Mouse (Mus musculus): ENCODE results near the gene Slc34a3. TPM values are rescaled to one million over a fixed set of nuclear protein-coding genes. Genes with fewer than 3 reads are reported as not detected.

Slc34a3 gene
- polyA plus RNA-seq, 1 experiment from 2014 or later: not detected

DNA sequence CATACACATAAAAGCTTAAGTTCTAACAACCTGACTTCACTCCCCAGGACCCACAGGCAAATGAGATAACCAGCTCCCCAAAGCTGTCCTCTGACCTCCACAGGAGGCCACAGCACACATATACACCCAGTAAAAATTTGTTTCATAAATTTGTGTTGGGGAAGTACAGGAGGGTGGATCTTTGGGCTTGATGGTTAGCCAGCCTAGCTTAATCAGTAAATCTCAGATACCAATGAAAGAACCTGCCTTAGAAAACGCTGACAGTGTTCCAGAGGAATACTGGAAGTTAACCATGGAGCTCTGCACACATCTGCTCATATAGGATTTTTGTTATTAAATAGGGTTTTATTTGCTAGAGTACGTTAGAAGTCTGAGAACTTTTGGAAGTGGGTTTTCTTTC, 16.5 kb downstream of the Slc34a3 start:
- H3K9me3 ChIP-seq: no peaks in the 10 kb centered on the region
- no peaks in the 10 kb centered on the region for H3K27me3 ChIP-seq (replicated peaks)
- no peak overlapping the region for H3K9ac ChIP-seq
- H3K27ac ChIP-seq: no peak overlapping the region
- H3K4me1 ChIP-seq: no peaks in the 10 kb centered on the region
- H3K4me2 ChIP-seq: no peak overlapping the region
- H3K36me3 ChIP-seq (replicated peaks): no peaks in the 10 kb centered on the region
- WGBS: 66% methylated on average over 2 of the region's 2 CpGs
- no peak overlapping the region for H3K4me3 ChIP-seq
- ATAC-seq (replicated peaks): no peak

DNA sequence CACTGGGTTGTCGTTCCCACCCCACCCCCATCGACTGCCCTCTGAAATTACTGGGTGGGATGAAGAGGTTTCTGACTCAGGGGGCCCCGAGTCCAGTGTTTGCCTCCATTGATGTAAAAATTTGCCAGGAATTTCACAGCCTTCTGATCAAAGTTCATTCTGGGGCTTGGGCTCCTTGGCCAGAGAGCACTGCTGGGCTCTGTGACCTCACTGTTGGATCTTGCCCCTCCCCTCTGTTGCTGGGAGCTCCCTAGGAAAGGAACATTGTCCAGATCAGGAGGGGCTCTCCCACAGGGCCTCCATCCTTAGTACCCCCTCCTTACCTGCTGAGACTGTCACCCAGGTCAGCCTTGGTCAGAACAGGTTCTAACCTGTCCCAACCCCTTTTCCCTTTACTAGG, 19.7 kb downstream of the Slc34a3 start, which contains the start of gene Stpg3:
Stpg3 (minus strand) TSS at position 194 of the 400 bp plus-strand sequence.
- H3K27ac ChIP-seq: no peak within 1 kb of the TSS
- WGBS: 57% methylated on average over 3 of the region's 3 CpGs
- no peaks in the 10 kb centered on the region for H3K27me3 ChIP-seq (replicated peaks)
- no peak within 1 kb of the TSS for H3K9ac ChIP-seq
- H3K4me1 ChIP-seq: peaks cover 15% of the 10 kb centered on the region
- no peak within 1 kb of the TSS for H3K4me2 ChIP-seq
- ATAC-seq (replicated peaks): no peak
- no peaks in the 10 kb centered on the region for H3K9me3 ChIP-seq
- no peak within 1 kb of the TSS for H3K4me3 ChIP-seq
- no peaks in the 10 kb centered on the region for H3K36me3 ChIP-seq (replicated peaks)

GRCm38 (mm10) chr2:25213266-25213865, 20.8 kb downstream of the Slc34a3 start:
- no peak overlapping the region for H3K4me2 ChIP-seq
- ATAC-seq (replicated peaks): no peak
- 72% methylated on average over 23 of the region's 23 CpGs for WGBS

DNA sequence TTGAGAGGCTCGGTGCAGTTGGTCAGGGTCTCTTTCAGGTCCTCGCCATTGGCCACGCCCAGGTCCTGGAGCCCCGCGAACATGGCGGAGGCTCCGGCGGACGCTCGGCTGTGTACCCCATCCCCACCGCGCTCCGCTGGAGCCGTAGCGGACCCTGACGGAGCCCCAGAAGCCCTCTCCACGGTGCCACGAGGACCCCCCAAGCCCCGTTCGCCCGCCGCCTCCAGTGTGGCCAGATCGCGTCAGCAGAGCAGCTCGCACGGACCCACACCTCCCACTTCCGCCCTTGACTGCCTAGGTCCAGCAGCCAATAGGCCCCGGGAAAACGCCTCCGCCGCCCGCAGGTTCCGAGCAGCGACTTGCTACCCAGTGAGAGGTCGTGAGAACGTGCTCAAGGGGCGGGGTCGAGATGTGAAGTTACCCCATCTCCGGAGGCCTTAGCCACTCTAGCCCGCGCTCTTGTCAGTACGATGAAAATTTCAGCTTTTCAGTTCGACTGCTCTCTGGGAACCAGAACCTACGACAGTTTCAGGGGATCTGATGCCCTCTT, 23.0 kb downstream of the Slc34a3 start, which contains the start of gene Nelfb:
Nelfb (minus strand) TSS at position 369 of the 550 bp plus-strand sequence.
- H3K27me3 ChIP-seq (replicated peaks): no peaks in the 10 kb centered on the region
- ATAC-seq (replicated peaks): peak; percentile 95
- H3K27ac ChIP-seq: peak within 1 kb of the TSS; percentile 92
- H3K9me3 ChIP-seq: no peaks in the 10 kb centered on the region
- under 1% methylated on average over 44 of the region's 44 CpGs for WGBS
- H3K36me3 ChIP-seq (replicated peaks): no peaks in the 10 kb centered on the region; the same call in 1 of the 2 replicates
- peak within 1 kb of the TSS; percentile 80 for H3K9ac ChIP-seq
- H3K4me2 ChIP-seq: peak within 1 kb of the TSS; percentile 83
- H3K4me1 ChIP-seq: peaks cover 36% of the 10 kb centered on the region
- H3K4me3 ChIP-seq: peak within 1 kb of the TSS; percentile 80

More at GRCm38 (mm10) chr2:25213266-25213865, 20.8 kb downstream of the Slc34a3 start:
- H3K9me3 ChIP-seq: no peaks in the 10 kb centered on the region
- peaks cover 25% of the 10 kb centered on the region for H3K4me1 ChIP-seq
- no peak overlapping the region for H3K9ac ChIP-seq
- H3K36me3 ChIP-seq (replicated peaks): no peaks in the 10 kb centered on the region
- no peak overlapping the region for H3K27ac ChIP-seq
- H3K4me3 ChIP-seq: no peak overlapping the region
- no peaks in the 10 kb centered on the region for H3K27me3 ChIP-seq (replicated peaks)

DNA sequence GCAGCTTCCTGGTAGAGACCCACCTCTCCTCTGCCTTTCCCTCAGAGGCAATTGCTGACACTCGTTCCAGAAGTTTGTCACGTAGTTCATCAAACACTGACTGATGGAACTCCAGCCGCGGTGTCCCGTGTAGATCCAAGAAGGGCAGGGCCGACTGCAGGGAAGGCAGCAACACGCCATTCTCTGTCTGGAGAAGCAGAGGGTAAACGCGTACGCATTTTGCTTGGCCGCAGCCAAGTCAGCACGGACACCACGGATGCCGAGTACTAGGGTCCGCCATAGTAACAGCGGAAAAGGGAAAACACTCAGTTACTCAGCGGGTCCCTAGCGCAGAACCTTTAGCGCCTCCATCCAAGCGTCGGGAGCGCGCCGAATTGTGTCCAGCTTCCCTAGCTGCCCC, 23.5 kb downstream of the Slc34a3 start:
- Histone ChIP-seq H3K9me3 (no peaks in the 10 kb centered on the region), H3K27me3 (replicated peaks) (no peaks in the 10 kb centered on the region), H3K4me3 (peak overlapping the region; percentile 80), H3K27ac (peak overlapping the region; percentile 92), H3K36me3 (replicated peaks) (no peaks in the 10 kb centered on the region; the same call in 1 of the 2 replicates), H3K4me2 (peak overlapping the region; percentile 83), H3K4me1 (peaks cover 36% of the 10 kb centered on the region), H3K9ac (peak overlapping the region; percentile 80)
- peak; percentile 59 for ATAC-seq (replicated peaks)
- WGBS: under 1% methylated on average over 24 of the region's 24 CpGs

DNA sequence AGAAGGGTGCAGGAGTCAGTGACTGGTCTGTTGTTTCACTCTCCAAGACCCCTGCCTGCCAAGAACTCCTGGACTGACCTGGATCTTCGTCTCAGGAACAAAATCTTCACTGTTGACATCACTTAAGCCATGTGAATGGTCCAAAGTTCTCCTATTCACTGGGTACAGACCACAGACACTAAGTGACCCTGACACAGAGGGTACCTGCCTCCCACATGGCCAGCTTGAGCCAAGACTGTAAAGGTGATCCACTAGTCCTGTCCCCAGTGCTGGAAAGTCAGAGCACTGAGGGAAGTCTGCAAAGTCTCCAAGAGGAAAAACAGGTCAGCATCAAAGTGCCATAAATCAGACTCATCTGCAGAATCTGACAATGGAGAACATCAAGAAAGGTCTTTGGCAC, 26.6 kb downstream of the Slc34a3 start:
- Histone ChIP-seq H3K9ac (no peak overlapping the region), H3K4me3 (no peak overlapping the region), H3K4me2 (no peak overlapping the region), H3K9me3 (no peaks in the 10 kb centered on the region), H3K27me3 (replicated peaks) (no peaks in the 10 kb centered on the region), H3K36me3 (replicated peaks) (peaks cover 20% of the 10 kb centered on the region; the same call in 1 of the 2 replicates), H3K27ac (no peak overlapping the region), H3K4me1 (peaks cover 36% of the 10 kb centered on the region)
- ATAC-seq (replicated peaks): no peak
- 78% methylated on average over 1 of the region's 1 CpGs for WGBS

- no peak overlapping the region for H3K4me2 ChIP-seq
- no peak for ATAC-seq (replicated peaks)
- H3K4me3 ChIP-seq: no peak overlapping the region
- H3K27ac ChIP-seq: no peak overlapping the region
- no peaks in the 10 kb centered on the region for H3K27me3 ChIP-seq (replicated peaks)
- no peaks in the 10 kb centered on the region for H3K9me3 ChIP-seq
- peaks cover 48% of the 10 kb centered on the region for H3K36me3 ChIP-seq (replicated peaks)
- peaks cover 14% of the 10 kb centered on the region for H3K4me1 ChIP-seq
- 68% methylated on average over 4 of the region's 4 CpGs for WGBS
- H3K9ac ChIP-seq: no peak overlapping the region
Observed at GRCm38 (mm10) chr2:25203631-25204214, 30.4 kb downstream of the Slc34a3 start.

DNA sequence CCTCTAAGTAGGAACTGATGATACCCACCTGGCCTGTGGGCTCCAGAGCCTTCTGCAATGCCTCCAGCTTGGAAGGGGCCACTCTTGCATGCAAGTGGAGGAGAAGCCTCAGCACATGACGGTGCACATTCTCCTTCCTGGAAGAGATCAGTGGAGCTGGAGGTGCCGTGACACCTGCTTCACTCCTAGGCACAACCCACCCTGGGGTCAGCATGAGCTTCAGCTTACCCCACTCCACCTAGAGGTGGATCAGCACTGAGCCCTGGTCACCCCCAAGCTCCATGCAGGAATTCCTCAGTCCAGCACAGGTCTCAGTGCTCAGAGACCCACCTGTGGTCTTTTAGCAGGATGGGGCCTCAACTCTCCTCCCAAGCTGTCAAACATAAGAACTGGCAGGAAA, 33.5 kb downstream of the Slc34a3 start:
- Histone ChIP-seq H3K4me3 (no peak overlapping the region), H3K36me3 (replicated peaks) (peaks cover 48% of the 10 kb centered on the region), H3K9me3 (no peaks in the 10 kb centered on the region), H3K4me1 (no peaks in the 10 kb centered on the region), H3K9ac (no peak overlapping the region), H3K27ac (no peak overlapping the region), H3K27me3 (replicated peaks) (peaks cover 16% of the 10 kb centered on the region), H3K4me2 (no peak overlapping the region)
- no peak for ATAC-seq (replicated peaks)
- 98% methylated on average over 2 of the region's 2 CpGs for WGBS

- ATAC-seq (replicated peaks): no peak
- Histone ChIP-seq H3K4me2 (no peak overlapping the region), H3K27me3 (replicated peaks) (peaks cover 29% of the 10 kb centered on the region), H3K9ac (no peak overlapping the region), H3K27ac (no peak overlapping the region), H3K4me3 (no peak overlapping the region), H3K9me3 (no peaks in the 10 kb centered on the region), H3K4me1 (0 out of 2 replicates have a peak, but pooled peaks cover 5% of the 10 kb centered on the region), H3K36me3 (replicated peaks) (peaks cover 31% of the 10 kb centered on the region)
Observed at GRCm38 (mm10) chr2:25197946-25198345, 36.2 kb downstream of the Slc34a3 start.

DNA sequence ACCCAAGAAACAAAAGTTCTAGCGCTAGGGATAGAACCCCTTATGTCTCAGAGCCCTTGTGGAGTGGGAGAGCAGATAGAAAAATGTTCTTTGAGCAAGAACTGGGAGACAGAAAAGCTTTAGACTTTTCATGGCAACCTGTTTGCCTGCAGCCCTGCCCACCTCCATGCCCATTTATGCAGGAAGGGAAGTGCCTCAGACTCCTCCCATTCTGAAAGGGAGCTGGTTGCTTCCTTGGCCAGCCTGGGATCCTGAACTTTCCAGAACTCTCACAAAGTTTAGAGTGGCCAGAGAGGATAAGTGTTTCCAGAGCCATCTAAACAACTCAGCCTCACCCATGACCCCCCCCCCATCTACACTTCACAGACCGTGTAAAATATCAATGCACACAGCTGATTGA, 37.0 kb downstream of the Slc34a3 start:
- no peak for ATAC-seq (replicated peaks)
- 23% methylated on average over 2 of the region's 2 CpGs for WGBS
- H3K9ac ChIP-seq: no peak overlapping the region

GRCm38 (mm10) chr2:25196172-25196954, 37.8 kb downstream of the Slc34a3 start, which contains the start of gene Tor4a:
Tor4a (minus strand) TSS chr2:25196886.
- Histone ChIP-seq H3K9me3 (no peaks in the 10 kb centered on the region), H3K4me2 (peak within 1 kb of the TSS; percentile 24; the same call in 1 of the 2 replicates), H3K4me3 (no peak within 1 kb of the TSS), H3K27ac (no peak within 1 kb of the TSS), H3K27me3 (replicated peaks) (peaks cover 29% of the 10 kb centered on the region), H3K36me3 (replicated peaks) (peaks cover 22% of the 10 kb centered on the region), H3K4me1 (0 out of 2 replicates have a peak, but pooled peaks cover 5% of the 10 kb centered on the region), H3K9ac (no peak within 1 kb of the TSS)
- ATAC-seq (replicated peaks): no peak; the same call in 1 of the 2 replicates
- 13% methylated on average over 8 of the region's 8 CpGs for WGBS

More for the DNA sequence above, 37.0 kb downstream of the Slc34a3 start:
- no peaks in the 10 kb centered on the region for H3K9me3 ChIP-seq
- peaks cover 24% of the 10 kb centered on the region for H3K36me3 ChIP-seq (replicated peaks)
- H3K27ac ChIP-seq: no peak overlapping the region
- H3K4me1 ChIP-seq: 0 out of 2 replicates have a peak, but pooled peaks cover 5% of the 10 kb centered on the region
- H3K4me3 ChIP-seq: no peak overlapping the region
- H3K27me3 ChIP-seq (replicated peaks): peaks cover 29% of the 10 kb centered on the region
- no peak overlapping the region for H3K4me2 ChIP-seq
